Comparison of ENCODE assay signal across 8 mouse cellular contexts in the genomic region with DNA sequence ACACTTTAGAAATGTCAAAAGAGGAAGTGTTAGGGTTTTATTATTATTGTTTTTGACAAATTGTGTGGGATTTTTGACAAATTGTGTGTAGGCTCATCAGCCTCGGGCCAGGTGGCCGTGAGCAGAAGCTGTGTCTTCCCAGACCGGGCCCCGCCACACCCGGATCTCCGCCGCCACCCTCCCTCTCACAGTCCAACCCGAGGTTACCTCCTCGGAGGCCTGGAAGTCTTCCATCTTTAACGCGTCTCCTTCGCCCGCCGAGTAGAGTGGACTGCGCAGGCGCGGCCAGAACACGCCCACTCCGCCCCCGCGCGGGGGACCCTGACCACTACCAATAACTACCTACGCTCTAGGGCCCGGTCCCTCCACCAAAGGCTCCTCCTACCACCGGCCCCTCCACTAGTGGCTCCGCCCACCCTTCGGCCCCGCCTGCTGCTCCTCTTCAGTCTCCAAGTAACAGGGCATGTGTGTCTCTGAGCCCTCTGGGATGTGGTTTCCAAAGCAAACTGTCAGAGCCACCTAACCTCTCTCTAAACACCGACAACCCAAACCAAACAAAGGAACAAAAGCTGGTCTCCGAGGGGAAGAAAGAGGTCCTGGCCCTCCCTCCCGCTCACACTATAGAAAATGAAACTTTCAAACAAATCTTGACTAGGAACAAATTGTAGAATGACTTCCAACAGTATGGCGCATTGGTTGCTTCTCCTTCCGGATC. TPM values are rescaled to one million over a fixed set of nuclear protein-coding genes. Genes with fewer than 3 reads are reported as not detected.
DNase-seq lines count a peak whose midpoint lies in the region; ATAC-seq and TF ChIP-seq lines count a peak whose summit lies in the region.
"Not testable (repeated sequence)": the region's sequence is repeated elsewhere in the genome, so short reads cannot be mapped to it uniquely, and the experiment has no call there.

Gene Dynlt1f (minus strand): TSS at position 334 of the 715 bp plus-strand sequence.

- peak within 1 kb of the TSS; percentile 60 for H3K4me2 ChIP-seq in heart, embryonic 14.5 days (ENCODE audit: low read length)
- H3K4me2 ChIP-seq in kidney, postnatal 0 days (ENCODE audit: low read length), result peak within 1 kb of the TSS; percentile 58
- peak within 1 kb of the TSS; percentile 39 for H3K4me2 ChIP-seq in midbrain, embryonic 16.5 days (ENCODE audit: low read length)

- DNase-seq in CD4-positive helper T cell, adult 2 months (ENCODE audit: low read depth, low spot score), result peak; percentile 77
- DNase-seq in brain, adult 2 months (ENCODE audit: low read depth, low spot score), result peak; percentile 15
- DNase-seq in forebrain, embryonic 10.5 days (ENCODE audit: extremely low spot score, low spot score), result peak; percentile 36
- DNase-seq in kidney, postnatal 0 days (ENCODE audit: low spot score), result peak; percentile 55
- DNase-seq in liver, result peak; percentile 32
- DNase-seq in spleen, postnatal 10 days (ENCODE audit: low spot score in 2 of 2), result peak; percentile 65 to 67

- H3K9me3 ChIP-seq in forebrain, embryonic 10.5 days; heart, embryonic 14.5 days (ENCODE audit: control insufficient read depth, low read length); kidney, postnatal 0 days (replicated peaks; ENCODE audit: low read length); midbrain, embryonic 16.5 days (replicated peaks; ENCODE audit: control insufficient read depth, low read length, poor library complexity, severe bottlenecking): not testable (repeated sequence)

- H3K27me3 ChIP-seq in forebrain, embryonic 10.5 days (ENCODE audit: poor library complexity, severe bottlenecking); heart, embryonic 14.5 days (ENCODE audit: control insufficient read depth, insufficient read depth, low read length); kidney, postnatal 0 days (ENCODE audit: insufficient read depth, low read length); midbrain, embryonic 16.5 days (ENCODE audit: control insufficient read depth, insufficient read depth, low read depth, low read length): not testable (repeated sequence)

- H3K4me1 ChIP-seq in forebrain, embryonic 10.5 days; heart, embryonic 14.5 days (ENCODE audit: control insufficient read depth in 2 of 2, insufficient read depth in 2 of 2, low read length in 2 of 2); kidney, postnatal 0 days (replicated peaks; ENCODE audit: insufficient read depth, low read length); midbrain, embryonic 16.5 days (ENCODE audit: control insufficient read depth, insufficient read depth, low read length): not testable (repeated sequence)

- TF ChIP-seq CTCF in kidney, postnatal 0 days (IDR thresholded peaks at IDR 0.05; ENCODE audit: low read depth), result not testable (repeated sequence)

- H3K9ac ChIP-seq in heart, embryonic 14.5 days (ENCODE audit: low read length), result peak within 1 kb of the TSS; percentile 76
- H3K9ac ChIP-seq in kidney, postnatal 0 days (ENCODE audit: low read depth, low read length), result peak within 1 kb of the TSS; percentile 58
- H3K9ac ChIP-seq in midbrain, embryonic 16.5 days (ENCODE audit: low read depth, low read length), result peak within 1 kb of the TSS; percentile 64

- 5% methylated on average over 26 of the region's 33 CpGs for WGBS in forebrain, embryonic 10.5 days
- 6% methylated on average over 18 of the region's 33 CpGs for WGBS in heart, embryonic 14.5 days
- WGBS in kidney, postnatal 0 days, result 4% methylated on average over 20 of the region's 33 CpGs
- WGBS in midbrain, embryonic 16.5 days, result 3% methylated on average over 18 of the region's 33 CpGs

- H3K4me3 ChIP-seq in forebrain, embryonic 10.5 days, result peak within 1 kb of the TSS; percentile 59
- H3K4me3 ChIP-seq in heart, embryonic 14.5 days (ENCODE audit: control insufficient read depth in 1 of 2, insufficient read depth in 1 of 2, low read depth in 1 of 2, low read length in 2 of 2), result peak within 1 kb of the TSS; percentile 51 to 78
- peak within 1 kb of the TSS; percentile 47 for H3K4me3 ChIP-seq in kidney, postnatal 0 days (replicated peaks; ENCODE audit: low read depth, low read length)
- H3K4me3 ChIP-seq in midbrain, embryonic 16.5 days (ENCODE audit: low read depth, low read length), result peak within 1 kb of the TSS; percentile 42

- not testable (repeated sequence) for H3K36me3 ChIP-seq in forebrain, embryonic 10.5 days (replicated peaks); heart, embryonic 14.5 days (ENCODE audit: control insufficient read depth, insufficient read depth, low read length); kidney, postnatal 0 days (ENCODE audit: insufficient read depth, low read length); midbrain, embryonic 16.5 days (ENCODE audit: control insufficient read depth, insufficient read depth, low read length)

- ATAC-seq in heart, embryonic 14.5 days (ENCODE audit: insufficient number of reproducible peaks, insufficient read depth, low FRiP score, low read depth), result peak; percentile 96
- peak; percentile 96 for ATAC-seq in kidney, postnatal 0 days (replicated peaks; ENCODE audit: low FRiP score, low read depth)
- peak; percentile 94 for ATAC-seq in midbrain, embryonic 16.5 days

- peak within 1 kb of the TSS; percentile 85 for H3K27ac ChIP-seq in forebrain, embryonic 10.5 days
- H3K27ac ChIP-seq in heart, embryonic 14.5 days (replicated peaks in 1 of 2; ENCODE audit: control insufficient read depth in 1 of 2, insufficient read depth in 1 of 2, low read depth in 2 of 2, low read length in 2 of 2), result peak within 1 kb of the TSS; percentile 57 to 72
- H3K27ac ChIP-seq in kidney, postnatal 0 days, result peak within 1 kb of the TSS; percentile 47; the same call in 1 of the 2 replicates
- peak within 1 kb of the TSS; percentile 90 for H3K27ac ChIP-seq in midbrain, embryonic 16.5 days (ENCODE audit: low read length)

RNA-seq across cellular contexts. Expression of gene Dynlt1f, which starts in this region (rescaled TPM):
- 291 and 301 TPM in 2 replicates for polyA plus RNA-seq in forebrain, embryonic 10.5 days (2016; fragmentation: Nextera tagmentation; extraction: Ambion mirVana)
- polyA plus RNA-seq in heart, embryonic 14.5 days (2014; fragmentation: Nextera tagmentation; extraction: Ambion mirVana), result 241 and 265 TPM in 2 replicates
- 254 and 271 TPM in 2 replicates for polyA plus RNA-seq in kidney, postnatal 0 days (2015; fragmentation: Nextera tagmentation; extraction: Ambion mirVana)
- 224 and 243 TPM in 2 replicates for polyA plus RNA-seq in midbrain, embryonic 16.5 days (2015; fragmentation: Nextera tagmentation; extraction: Ambion mirVana)

Comparison
In these comparisons a context has a peak if more than half of its experiments do, and no peak if none do; other contexts are left out.
1. Peak in every context shown above with its lines: DNase-seq, ATAC-seq, H3K4me3 ChIP-seq and H3K27ac ChIP-seq.
2. DNase-seq: peak in every context shown above with its lines; median percentile 77 in CD4-positive helper T cell, adult 2 months; 66 in spleen, postnatal 10 days; 55 in kidney, postnatal 0 days; 36 in forebrain, embryonic 10.5 days; 32 in liver; 15 in brain, adult 2 months.